ENCODE assay signal across 8 mouse cellular contexts in the genomic region with DNA sequence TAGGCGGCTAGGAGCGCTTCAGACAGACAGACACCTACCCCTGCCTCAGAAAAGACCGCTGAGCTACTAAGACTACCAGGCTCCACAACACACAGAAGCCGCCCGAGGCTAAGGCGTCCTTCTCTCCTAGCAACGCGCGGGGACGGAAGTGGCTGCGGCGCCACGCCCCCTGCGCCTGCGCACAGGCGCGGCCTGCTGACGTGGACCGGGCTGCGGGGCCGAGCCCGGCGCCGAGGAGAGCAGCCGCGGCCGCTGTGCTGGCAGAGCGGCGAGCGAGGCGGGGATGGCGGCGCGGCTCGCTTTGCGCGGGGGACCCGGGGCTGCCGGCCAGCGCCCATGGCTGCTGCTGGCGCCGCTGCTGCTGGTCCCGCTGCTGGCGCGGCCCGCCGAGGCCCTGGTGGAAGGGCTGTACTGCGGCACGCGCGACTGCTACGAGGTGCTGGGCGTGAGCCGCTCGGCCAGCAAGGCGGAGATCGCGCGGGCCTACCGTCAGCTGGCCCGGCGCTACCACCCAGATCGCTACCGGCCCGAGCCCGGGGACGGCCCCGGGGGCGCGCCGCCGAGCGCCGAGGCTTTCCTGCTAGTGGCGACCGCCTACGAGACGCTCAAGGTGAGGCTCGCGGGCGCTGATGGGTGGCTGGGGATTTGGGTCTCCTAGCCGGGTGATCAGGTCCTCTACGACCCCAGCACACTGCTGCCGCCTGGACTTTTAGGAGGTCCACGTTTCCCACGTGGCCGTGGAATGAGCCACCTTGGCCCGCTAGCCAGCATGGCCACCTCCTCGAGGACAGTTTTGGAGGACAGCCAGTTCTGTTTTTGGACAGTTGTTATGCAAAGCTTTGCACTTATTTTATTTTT. TPM values are rescaled to one million over a fixed set of nuclear protein-coding genes. Genes with fewer than 3 reads are reported as not detected.
DNase-seq lines count a peak whose midpoint lies in the region; ATAC-seq and TF ChIP-seq lines count a peak whose summit lies in the region.

Gene Gm20503, plus strand, starts transcription at position 263 of the 858 bp plus-strand sequence.

- H3K27me3 ChIP-seq in E14TG2a.4 (ENCODE audit: insufficient read depth, low read length) = no peaks in the 10 kb centered on the region
- no peaks in the 10 kb centered on the region for H3K27me3 ChIP-seq in forebrain, embryonic 12.5 days
- no peaks in the 10 kb centered on the region for H3K27me3 ChIP-seq in heart, postnatal 0 days (ENCODE audit: control insufficient read depth, insufficient read depth, low read length)
- no peaks in the 10 kb centered on the region for H3K27me3 ChIP-seq in liver, embryonic 15.5 days
- H3K27me3 ChIP-seq in neural tube, embryonic 11.5 days (ENCODE audit: control insufficient read depth, insufficient read depth, low read length) = no peaks in the 10 kb centered on the region
- no peaks in the 10 kb centered on the region for H3K27me3 ChIP-seq in stomach, embryonic 16.5 days (ENCODE audit: control insufficient read depth, insufficient read depth, low read length)

- peak within 1 kb of the TSS; percentile 84 for H3K9ac ChIP-seq in forebrain, embryonic 12.5 days
- peak within 1 kb of the TSS; percentile 87 for H3K9ac ChIP-seq in heart, postnatal 0 days (replicated peaks; ENCODE audit: low read depth, low read length)
- H3K9ac ChIP-seq in liver, embryonic 15.5 days = peak within 1 kb of the TSS; percentile 87
- H3K9ac ChIP-seq in neural tube, embryonic 11.5 days (ENCODE audit: low read length) = peak within 1 kb of the TSS; percentile 92
- peak within 1 kb of the TSS; percentile 97 for H3K9ac ChIP-seq in stomach, embryonic 16.5 days (ENCODE audit: low read length)

- DNase-seq in c-Kit-positive CD71-positive TER-119-positive erythroid progenitor cells, embryonic 14.5 days (ENCODE audit: low spot score) = peak; percentile 87
- DNase-seq in heart, postnatal 0 days (ENCODE audit: low spot score) = peak; percentile 86
- peak; percentile 92 to 96 for DNase-seq in kidney, postnatal 4 days
- DNase-seq in neural tube, embryonic 11.5 days (ENCODE audit: low spot score) = peak; percentile 96

- ATAC-seq in forebrain, embryonic 12.5 days (ENCODE audit: low FRiP score) = peak; percentile 99
- ATAC-seq in heart, postnatal 0 days (ENCODE audit: insufficient read depth, low read depth) = peak; percentile 98
- peak; percentile 98 for ATAC-seq in liver, embryonic 15.5 days (ENCODE audit: insufficient read depth)
- peak; percentile 98 for ATAC-seq in neural tube, embryonic 11.5 days (ENCODE audit: insufficient read depth, low FRiP score, low TSS enrichment)
- peak; percentile 98 for ATAC-seq in stomach, embryonic 16.5 days (ENCODE audit: insufficient read depth, low FRiP score)

- H3K9me3 ChIP-seq in E14TG2a.4 (ENCODE audit: low read length) = peaks cover 4% of the 10 kb centered on the region; the same call in 1 of the 2 replicates
- no peaks in the 10 kb centered on the region for H3K9me3 ChIP-seq in forebrain, embryonic 12.5 days
- H3K9me3 ChIP-seq in heart, postnatal 0 days (replicated peaks; ENCODE audit: control insufficient read depth, low read length) = no peaks in the 10 kb centered on the region
- H3K9me3 ChIP-seq in liver, embryonic 15.5 days (replicated peaks) = no peaks in the 10 kb centered on the region
- H3K9me3 ChIP-seq in neural tube, embryonic 11.5 days (ENCODE audit: control insufficient read depth, low read length) = no peaks in the 10 kb centered on the region
- no peaks in the 10 kb centered on the region for H3K9me3 ChIP-seq in stomach, embryonic 16.5 days (replicated peaks; ENCODE audit: control insufficient read depth, low read length)

- H3K4me1 ChIP-seq in E14TG2a.4 (replicated peaks; ENCODE audit: low read depth, low read length) = peaks cover 39% of the 10 kb centered on the region
- peaks cover 28% of the 10 kb centered on the region for H3K4me1 ChIP-seq in forebrain, embryonic 12.5 days
- H3K4me1 ChIP-seq in heart, postnatal 0 days (ENCODE audit: control insufficient read depth, insufficient read depth) = peaks cover 23% of the 10 kb centered on the region
- peaks cover 54% of the 10 kb centered on the region for H3K4me1 ChIP-seq in liver, embryonic 15.5 days (replicated peaks)
- H3K4me1 ChIP-seq in neural tube, embryonic 11.5 days (ENCODE audit: control insufficient read depth, insufficient read depth, low read length) = peaks cover 3% of the 10 kb centered on the region; the same call in 1 of the 2 replicates
- peaks cover 12% of the 10 kb centered on the region for H3K4me1 ChIP-seq in stomach, embryonic 16.5 days (ENCODE audit: control insufficient read depth, insufficient read depth, low read length)

- WGBS in forebrain, embryonic 12.5 days = under 1% methylated on average over 89 of the region's 89 CpGs
- under 1% methylated on average over 65 of the region's 89 CpGs for WGBS in heart, postnatal 0 days
- WGBS in liver, embryonic 15.5 days (ENCODE audit: insufficient replicate concordance) = under 1% methylated on average over 89 of the region's 89 CpGs
- under 1% methylated on average over 74 of the region's 89 CpGs for WGBS in neural tube, embryonic 11.5 days
- WGBS in stomach, embryonic 16.5 days = under 1% methylated on average over 89 of the region's 89 CpGs

- no peak for TF ChIP-seq EP300 in heart, postnatal 0 days (IDR thresholded peaks at IDR 0.05; ENCODE audit: low read depth)

- peak within 1 kb of the TSS; percentile 94 for H3K4me3 ChIP-seq in E14TG2a.4 (replicated peaks; ENCODE audit: low read length)
- H3K4me3 ChIP-seq in forebrain, embryonic 12.5 days (replicated peaks) = peak within 1 kb of the TSS; percentile 94
- H3K4me3 ChIP-seq in heart, postnatal 0 days (ENCODE audit: low read depth, low read length) = peak within 1 kb of the TSS; percentile 90
- peak within 1 kb of the TSS; percentile 92 for H3K4me3 ChIP-seq in liver, embryonic 15.5 days (replicated peaks)
- H3K4me3 ChIP-seq in neural tube, embryonic 11.5 days (ENCODE audit: low read depth, low read length) = peak within 1 kb of the TSS; percentile 69
- peak within 1 kb of the TSS; percentile 95 for H3K4me3 ChIP-seq in stomach, embryonic 16.5 days (replicated peaks; ENCODE audit: low read length)

- H3K36me3 ChIP-seq in E14TG2a.4 (ENCODE audit: insufficient read depth, low read length) = no peaks in the 10 kb centered on the region
- no peaks in the 10 kb centered on the region for H3K36me3 ChIP-seq in forebrain, embryonic 12.5 days (replicated peaks)
- H3K36me3 ChIP-seq in heart, postnatal 0 days (replicated peaks; ENCODE audit: control insufficient read depth, insufficient read depth, low read length) = no peaks in the 10 kb centered on the region
- no peaks in the 10 kb centered on the region for H3K36me3 ChIP-seq in liver, embryonic 15.5 days (replicated peaks)
- no peaks in the 10 kb centered on the region for H3K36me3 ChIP-seq in neural tube, embryonic 11.5 days (ENCODE audit: control insufficient read depth, insufficient read depth, low read length)
- no peaks in the 10 kb centered on the region for H3K36me3 ChIP-seq in stomach, embryonic 16.5 days (ENCODE audit: control insufficient read depth, insufficient read depth, low read length)

- H3K27ac ChIP-seq in forebrain, embryonic 12.5 days = peak within 1 kb of the TSS; percentile 93
- peak within 1 kb of the TSS; percentile 90 for H3K27ac ChIP-seq in heart, postnatal 0 days (ENCODE audit: low read depth)
- H3K27ac ChIP-seq in liver, embryonic 15.5 days (replicated peaks) = peak within 1 kb of the TSS; percentile 89
- H3K27ac ChIP-seq in neural tube, embryonic 11.5 days (ENCODE audit: low read depth, low read length) = peak within 1 kb of the TSS; percentile 67; the same call in 1 of the 2 replicates
- H3K27ac ChIP-seq in stomach, embryonic 16.5 days (ENCODE audit: low read length) = peak within 1 kb of the TSS; percentile 74

- peak within 1 kb of the TSS; percentile 83 for H3K4me2 ChIP-seq in forebrain, embryonic 12.5 days
- H3K4me2 ChIP-seq in heart, postnatal 0 days (ENCODE audit: low read depth, low read length) = peak within 1 kb of the TSS; percentile 84
- peak within 1 kb of the TSS; percentile 98 for H3K4me2 ChIP-seq in liver, embryonic 15.5 days
- peak within 1 kb of the TSS; percentile 77 for H3K4me2 ChIP-seq in neural tube, embryonic 11.5 days (ENCODE audit: low read depth)
- peak within 1 kb of the TSS; percentile 88 for H3K4me2 ChIP-seq in stomach, embryonic 16.5 days (ENCODE audit: low read depth, low read length)

- no peak for TF ChIP-seq CTCF in E14TG2a.4 (conservative IDR thresholded peaks at IDR 0.05; ENCODE audit: low read length)
- TF ChIP-seq CTCF in heart, postnatal 0 days (IDR thresholded peaks at IDR 0.05; ENCODE audit: low read depth) = no peak

RNA-seq across cellular contexts. Expression of gene Gm20503, which starts in this region (rescaled TPM):
- polyA plus RNA-seq in forebrain, embryonic 12.5 days (2016; fragmentation: Nextera tagmentation; extraction: Ambion mirVana) = 6.7 and 8.2 TPM in 2 replicates
- total RNA-seq in heart, postnatal 0 days (2014; rRNA removed; ENCODE audit: low replicate concordance) = not detected in 2 replicates
- 19.8 TPM in 2 replicates for polyA plus RNA-seq in heart, postnatal 0 days (2015; fragmentation: Nextera tagmentation; extraction: Ambion mirVana)
- 7.5 and 8.5 TPM in 2 replicates for polyA plus RNA-seq in liver, embryonic 15.5 days (2015; fragmentation: Nextera tagmentation; extraction: Ambion mirVana)
- 8.3 and 10.6 TPM in 2 replicates for polyA plus RNA-seq in neural tube, embryonic 11.5 days (2014; fragmentation: Nextera tagmentation; extraction: Ambion mirVana)
- polyA plus RNA-seq in stomach, embryonic 16.5 days (2015; fragmentation: Nextera tagmentation; extraction: Ambion mirVana) = 7.3 and 9.1 TPM in 2 replicates

Comparison
In these comparisons a context has a peak if more than half of its experiments do, and no peak if none do; other contexts are left out.
1. Peak in every context shown above with its lines: DNase-seq, ATAC-seq, H3K4me3 ChIP-seq and H3K27ac ChIP-seq.